Mouse (Mus musculus) lung, adult 2 months (tissue): ENCODE data around the gene Supt3.

ENCODE experiments used
- CTCF ChIP-seq: fragments of 200-500 bp; IDR thresholded peaks from 2 replicates; pipeline ENCODE4 v1.5.1; 2011; ENCODE audit warnings: mild to moderate bottlenecking, low read length, control low read depth; ENCODE audit not compliant: insufficient read depth
- POLR2A ChIP-seq: fragments of 200-500 bp; IDR thresholded peaks from 2 replicates; pipeline ENCODE4 v1.6.1; 2011; ENCODE audit warnings: low read depth, mild to moderate bottlenecking, control low read depth, low read length, borderline replicate concordance; ENCODE audit errors: extremely low read depth

GRCm38 (mm10) chr17:44767375-44767774 is 9.6 kb upstream of the Supt3 start:
- TF ChIP-seq POLR2A, result no peak
- no peak for TF ChIP-seq CTCF
